Mouse (Mus musculus) heart, adult 2 months (tissue): ENCODE results near the gene Mef2d. TPM values are rescaled to one million over a fixed set of nuclear protein-coding genes. Genes with fewer than 3 reads are reported as not detected.
A peak's percentile ranks its signal among the peaks of the same experiment; 100 is the strongest.

Experiments
- DNase-seq, 2 experiments: peaks; one replicate each; pipeline ENCODE4 v3.0.0; 2021
- H3K27ac ChIP-seq: fragments of 200-600 bp; 2 replicates; pipeline ENCODE4 v1.8.1; 2022
- H3K27me3 ChIP-seq: fragments of 200-500 bp; 2 replicates; pipeline ENCODE4 v1.6.1; 2012; ENCODE audit warnings: mild to moderate bottlenecking, low read length, inconsistent platforms, mixed read lengths; ENCODE audit not compliant: control insufficient read depth, insufficient read depth
- H3K36me3 ChIP-seq: fragments of 200-500 bp; 2 replicates; pipeline ENCODE4 v1.6.1; 2012; ENCODE audit warnings: low read length, inconsistent platforms; ENCODE audit not compliant: control insufficient read depth, insufficient read depth
- H3K4me1 ChIP-seq: fragments of 200-500 bp; 2 replicates; pipeline ENCODE4 v1.6.1; 2011; ENCODE audit warnings: low read length; ENCODE audit not compliant: control insufficient read depth, insufficient read depth
- H3K4me3 ChIP-seq: fragments of 200-600 bp; 2 replicates; pipeline ENCODE4 v1.8.1; 2022
- H3K79me2 ChIP-seq: fragments of 200-500 bp; replicated peaks from 2 replicates; pipeline ENCODE4 v1.6.1; 2012; ENCODE audit warnings: mild to moderate bottlenecking, inconsistent platforms, low read length, moderate library complexity, mixed read lengths; ENCODE audit not compliant: control insufficient read depth, insufficient read depth
- H3K9ac ChIP-seq: fragments of 200-500 bp; 2 replicates; pipeline ENCODE4 v1.6.1; 2012; ENCODE audit warnings: low read depth, mild to moderate bottlenecking, control low read depth, inconsistent platforms, low read length, mixed read lengths
- CTCF ChIP-seq: fragments of 200-600 bp; IDR thresholded peaks from 2 replicates; pipeline ENCODE4 v1.8.1; 2022; ENCODE audit warnings: antibody characterized with exemption, mild to moderate bottlenecking, moderate library complexity
- EP300 ChIP-seq: fragments of 200-500 bp; IDR thresholded peaks from 2 replicates; pipeline ENCODE4 v1.6.1; 2011; ENCODE audit warnings: low read depth, low read length, control low read depth; ENCODE audit not compliant: insufficient read depth
- POLR2A ChIP-seq: fragments of 200-500 bp; IDR thresholded peaks from 2 replicates; pipeline ENCODE4 v1.6.1; 2011; ENCODE audit warnings: mild to moderate bottlenecking, low read depth, low read length, control low read depth; ENCODE audit not compliant: insufficient read depth
- WGBS: fragments of 180-500 bp; shearing (Covaris S2); methylation state at CpG from one replicate; pipeline ENCODE4 v1.1.7; 2018; 5-methylcytosine and 5-hydroxymethylcytosine counted together
- intact Hi-C: fragments of 180-260 bp; cut with DNase I; formaldehyde crosslinking; loops from one replicate; pipeline ENCODE4 v1.15.1; 2025
- polyA plus RNA-seq: library from polyadenylated mRNA; depleted of rRNA; stranded (reverse); fragments of >200 nt; gene quantifications from 2 replicates; pipeline ENCODE4 v1.2.3, GENCODE M21; 2012
- total RNA-seq, 2 experiments: library from RNA; stranded (reverse); gene quantifications; 2 replicates each; pipeline ENCODE4 v1.2.3; 2021

Gene Mef2d
- total and polyA plus RNA-seq, 3 experiments: 118 to 129 (median 119) TPM

GRCm38 (mm10) chr3:88148776-88149509, 6.8 kb downstream of the Mef2d start:
- peaks cover 71% of the 10 kb centered on the region for H3K4me1 ChIP-seq
- DNase-seq: peak; percentile 77 to 78
- H3K27me3 ChIP-seq: no peaks in the 10 kb centered on the region
- 13% methylated on average over 4 of the region's 4 CpGs for WGBS
- H3K4me3 ChIP-seq: peak overlapping the region; percentile 41
- TF ChIP-seq POLR2A: no peak
- peak; percentile 63; the same call in 1 of the 2 replicates for TF ChIP-seq EP300
- peak overlapping the region; percentile 66 for H3K9ac ChIP-seq
- H3K79me2 ChIP-seq: peaks cover 16% of the 10 kb centered on the region
- peaks cover 21% of the 10 kb centered on the region for H3K36me3 ChIP-seq
- intact Hi-C loops: no loop called here
- peak overlapping the region; percentile 99 for H3K27ac ChIP-seq

GRCm38 (mm10) chr3:88149510-88149974, 7.4 kb downstream of the Mef2d start:
- peaks cover 21% of the 10 kb centered on the region for H3K36me3 ChIP-seq
- peak overlapping the region; percentile 41 for H3K4me3 ChIP-seq
- no peaks in the 10 kb centered on the region for H3K27me3 ChIP-seq
- TF ChIP-seq CTCF: no peak
- no peak for TF ChIP-seq EP300
- TF ChIP-seq POLR2A: no peak; the same call in 1 of the 2 replicates
- DNase-seq: peak in 1 of 2 experiments; percentile 51
- WGBS: 8% methylated on average over 6 of the region's 6 CpGs
- H3K79me2 ChIP-seq: peaks cover 13% of the 10 kb centered on the region
- peak overlapping the region; percentile 66 for H3K9ac ChIP-seq
- intact Hi-C loops: no loop called here
- H3K27ac ChIP-seq: peak overlapping the region; percentile 99
- H3K4me1 ChIP-seq: peaks cover 67% of the 10 kb centered on the region

- peak; percentile 1; the same call in 1 of the 2 replicates for TF ChIP-seq EP300
- 0 out of 2 replicates have a peak, but pooled peaks have one; percentile 7 for TF ChIP-seq POLR2A
- peak; percentile 56 for TF ChIP-seq CTCF
- intact Hi-C loops: no loop called here
- 11% methylated on average over 14 of the region's 14 CpGs for WGBS
- Histone ChIP-seq H3K36me3 (peaks cover 18% of the 10 kb centered on the region), H3K27me3 (no peaks in the 10 kb centered on the region), H3K4me1 (peaks cover 63% of the 10 kb centered on the region), H3K27ac (peak overlapping the region; percentile 99), H3K9ac (peak overlapping the region; percentile 86), H3K79me2 (peaks cover 11% of the 10 kb centered on the region), H3K4me3 (peak overlapping the region; percentile 49)
- peak; percentile 63 to 64 for DNase-seq
These were observed 8.2 kb downstream of the Mef2d start for GRCm38 (mm10) chr3:88150061-88150998.

- H3K9ac ChIP-seq: peak overlapping the region; percentile 86
- intact Hi-C loops: no loop called here
- peak overlapping the region; percentile 99 for H3K27ac ChIP-seq
- H3K27me3 ChIP-seq: no peaks in the 10 kb centered on the region
- peaks cover 16% of the 10 kb centered on the region for H3K36me3 ChIP-seq
- DNase-seq: no peak
- 26% methylated on average over 3 of the region's 3 CpGs for WGBS
- TF ChIP-seq CTCF (no peak), POLR2A (0 out of 2 replicates have a peak, but pooled peaks have one; percentile 1)
- H3K79me2 ChIP-seq: peaks cover 9% of the 10 kb centered on the region
- peaks cover 59% of the 10 kb centered on the region for H3K4me1 ChIP-seq
- peak overlapping the region; percentile 49 for H3K4me3 ChIP-seq
These were observed 8.8 kb downstream of the Mef2d start for GRCm38 (mm10) chr3:88150999-88151364.

- Histone ChIP-seq H3K36me3 (peaks cover 19% of the 10 kb centered on the region), H3K4me3 (no peak overlapping the region), H3K4me1 (peaks cover 57% of the 10 kb centered on the region), H3K27ac (peak overlapping the region; percentile 99), H3K9ac (no peak overlapping the region), H3K79me2 (peaks cover 8% of the 10 kb centered on the region), H3K27me3 (no peaks in the 10 kb centered on the region)
- intact Hi-C loops: no loop called here
- WGBS: 50% methylated on average over 3 of the region's 3 CpGs
- DNase-seq: peak in 1 of 2 experiments; percentile 46
- TF ChIP-seq CTCF (no peak), POLR2A (0 out of 2 replicates have a peak, but pooled peaks have one; percentile 6), EP300 (no peak)
These were observed 9.9 kb downstream of the Mef2d start for GRCm38 (mm10) chr3:88152056-88152455.
